Mouse (Mus musculus) liver (tissue): ENCODE results near the gene Hexb.
"Not testable (repeated sequence)": the region's sequence is repeated elsewhere in the genome, so short reads cannot be mapped to it uniquely, and the experiment has no call there.

Experiments used
- DNase-seq: peaks from one replicate; pipeline ENCODE4 v3.0.0-alpha.2; 2020; ENCODE audit warnings: mixed read lengths

Gene Hexb

GRCm38 (mm10) chr13:97178943-97179342 is 19.2 kb downstream of the Hexb start:
- DNase-seq = no peak

DNA sequence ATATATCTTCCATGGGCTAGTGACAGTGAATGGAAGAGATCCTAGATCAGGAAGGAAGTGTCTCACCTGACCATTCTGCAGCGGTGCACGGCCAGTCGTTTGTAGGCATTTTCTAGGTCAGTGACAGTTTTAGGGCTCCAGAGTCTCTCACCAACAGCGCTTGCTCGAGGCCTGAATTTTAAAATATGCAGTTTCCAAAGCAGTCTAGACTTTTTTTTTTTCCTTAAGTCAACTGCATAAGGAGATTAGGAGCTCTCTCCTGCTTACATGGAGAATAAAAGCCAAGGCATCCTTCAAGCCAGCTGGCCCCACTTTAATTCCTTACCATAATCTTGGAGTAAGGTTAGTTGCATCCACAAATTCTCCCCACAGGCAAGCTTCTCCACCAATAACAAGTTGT is 21.4 kb downstream of the Hexb start:
- DNase-seq = no peak

GRCm38 (mm10) chr13:97175520-97176264 is 22.5 kb downstream of the Hexb start:
- no peak for DNase-seq

DNA sequence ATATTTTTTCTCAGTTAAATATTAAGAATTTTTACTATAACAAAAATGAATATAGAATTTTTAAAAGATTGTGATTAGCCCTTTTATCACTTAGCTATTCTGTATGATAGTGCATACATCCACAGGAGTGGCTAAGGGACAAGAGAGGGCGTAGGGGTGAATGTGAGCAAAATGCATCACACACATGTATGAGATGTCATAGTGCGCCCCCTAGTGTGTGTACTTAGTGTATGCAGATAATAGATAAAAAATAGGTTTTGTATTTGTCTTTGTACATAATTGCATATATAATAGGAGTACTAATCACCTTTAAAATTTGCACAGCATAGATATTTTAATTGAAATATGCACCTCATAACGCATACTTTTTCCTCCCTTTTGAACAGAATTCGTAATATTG is 52.3 kb downstream of the Hexb start:
- peak; percentile 43 for DNase-seq

DNA sequence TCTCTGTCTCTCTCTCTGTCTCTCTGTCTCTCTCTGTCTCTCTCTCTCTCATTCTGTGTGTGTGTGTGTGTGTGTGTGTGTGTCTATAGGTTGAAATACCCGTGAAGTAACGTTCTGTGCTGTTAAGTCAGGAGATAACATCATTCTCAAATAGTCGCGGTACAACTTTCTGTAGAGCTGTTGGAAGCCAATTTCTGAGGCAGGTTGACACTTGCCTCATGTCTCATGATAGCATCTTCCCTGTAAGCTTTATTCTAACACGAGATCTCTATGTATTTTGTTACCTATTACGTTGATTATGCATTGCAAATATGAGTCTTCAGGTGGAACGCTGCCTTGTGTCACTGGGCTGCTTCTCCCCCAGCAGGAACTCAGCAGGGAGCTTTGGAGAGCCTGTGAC is 55.8 kb downstream of the Hexb start:
- no peak for DNase-seq

DNA sequence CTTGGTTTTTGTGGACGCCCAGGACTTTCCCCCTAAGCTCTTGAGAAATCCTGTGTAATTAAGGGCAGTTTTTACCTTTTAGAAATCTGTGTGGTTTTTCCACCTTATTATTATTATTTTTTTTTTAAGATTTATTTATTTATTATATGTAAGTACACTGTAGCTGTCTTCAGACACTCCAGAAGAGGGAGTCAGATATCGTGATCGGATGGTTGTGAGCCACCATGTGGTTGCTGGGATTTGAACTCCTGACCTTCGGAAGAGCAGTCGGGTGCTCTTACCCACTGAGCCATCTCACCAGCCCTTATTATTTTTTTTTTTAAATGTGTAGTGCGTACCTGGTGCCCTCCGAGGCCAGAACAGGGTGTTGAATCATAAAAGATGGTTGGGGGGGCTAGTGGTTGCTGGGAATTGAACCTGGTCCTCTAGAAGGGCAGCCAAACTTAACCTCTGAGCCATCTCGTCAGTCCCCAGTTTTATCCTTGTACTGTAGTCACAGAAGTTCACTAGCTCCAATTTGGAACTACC is 59.7 kb downstream of the Hexb start:
- not testable (repeated sequence) for DNase-seq

GRCm38 (mm10) chr13:97137466-97138400 is 60.4 kb downstream of the Hexb start, which contains the start of the genes Gfm2 and Nsa2:
Gene Gfm2 (plus strand): TSS chr13:97137937.
Gene Nsa2 (minus strand): TSS chr13:97137937.
- peak; percentile 90 for DNase-seq

- DNase-seq = not testable (repeated sequence)
These were observed 67.7 kb downstream of the Hexb start for GRCm38 (mm10) chr13:97130413-97130812.

- not testable (repeated sequence) for DNase-seq
These were observed 68.5 kb downstream of the Hexb start for GRCm38 (mm10) chr13:97129654-97130053.
